Mouse (Mus musculus): ENCODE results near the gene Srsf1. TPM values are rescaled to one million over a fixed set of nuclear protein-coding genes. Genes with fewer than 3 reads are reported as not detected.

Srsf1 gene
- polyA plus RNA-seq, 1 experiment from 2014 or later, result 340 TPM

GRCm38 (mm10) chr11:88061892-88062625 is 14.9 kb downstream of the Srsf1 start:
- Histone ChIP-seq H3K9me3 (no peaks in the 10 kb centered on the region), H3K4me2 (replicated peaks) (no peak overlapping the region), H3K27me3 (no peaks in the 10 kb centered on the region), H3K4me3 (no peak overlapping the region), H3K36me3 (no peaks in the 10 kb centered on the region), H3K27ac (no peak overlapping the region), H3K4me1 (peaks cover 3% of the 10 kb centered on the region), H3K9ac (no peak overlapping the region)
- no peak for ATAC-seq (ENCODE audit: low FRiP score, low read depth)
- WGBS, result 82% methylated on average over 2 of the region's 2 CpGs

- H3K4me1 ChIP-seq, result peaks cover 16% of the 10 kb centered on the region
- no peak overlapping the region for H3K9ac ChIP-seq
- no peak overlapping the region for H3K4me3 ChIP-seq
- no peaks in the 10 kb centered on the region for H3K27me3 ChIP-seq
- no peaks in the 10 kb centered on the region for H3K9me3 ChIP-seq
- no peak overlapping the region for H3K4me2 ChIP-seq (replicated peaks)
- no peak overlapping the region for H3K27ac ChIP-seq
- H3K36me3 ChIP-seq, result no peaks in the 10 kb centered on the region
- no peak for ATAC-seq (ENCODE audit: low FRiP score, low read depth)
Observed at GRCm38 (mm10) chr11:88065732-88066131, 18.6 kb downstream of the Srsf1 start.

- H3K4me3 ChIP-seq, result peak overlapping the region; percentile 98
- 2% methylated on average over 8 of the region's 8 CpGs for WGBS
Observed at GRCm38 (mm10) chr11:88067191-88067585, 20.0 kb downstream of the Srsf1 start.

GRCm38 (mm10) chr11:88067586-88068410 is 20.6 kb downstream of the Srsf1 start, which contains the start of gene Vezf1:
TSS of gene Vezf1 (plus strand) at chr11:88068279.
- Histone ChIP-seq H3K9me3 (no peaks in the 10 kb centered on the region), H3K4me1 (peaks cover 35% of the 10 kb centered on the region), H3K4me2 (replicated peaks) (peak within 1 kb of the TSS; percentile 71), H3K9ac (peak within 1 kb of the TSS; percentile 98), H3K27ac (peak within 1 kb of the TSS; percentile 98), H3K36me3 (no peaks in the 10 kb centered on the region), H3K27me3 (no peaks in the 10 kb centered on the region), H3K4me3 (peak within 1 kb of the TSS; percentile 98)
- ATAC-seq (ENCODE audit: low FRiP score, low read depth), result peak; percentile 84
- WGBS, result 1% methylated on average over 38 of the region's 81 CpGs

More at GRCm38 (mm10) chr11:88067191-88067585, 20.0 kb downstream of the Srsf1 start:
- Histone ChIP-seq H3K27me3 (no peaks in the 10 kb centered on the region), H3K27ac (peak overlapping the region; percentile 98), H3K9ac (peak overlapping the region; percentile 98), H3K9me3 (no peaks in the 10 kb centered on the region), H3K4me2 (replicated peaks) (peak overlapping the region; percentile 71), H3K36me3 (no peaks in the 10 kb centered on the region), H3K4me1 (peaks cover 31% of the 10 kb centered on the region)
- no peak for ATAC-seq (ENCODE audit: low FRiP score, low read depth)

- under 1% methylated on average over 71 of the region's 92 CpGs for WGBS
- no peaks in the 10 kb centered on the region for H3K27me3 ChIP-seq
- peak overlapping the region; percentile 98 for H3K4me3 ChIP-seq
- H3K4me2 ChIP-seq (replicated peaks), result peak overlapping the region; percentile 71
- peak overlapping the region; percentile 98 for H3K27ac ChIP-seq
- H3K9ac ChIP-seq, result peak overlapping the region; percentile 98
- peaks cover 40% of the 10 kb centered on the region for H3K4me1 ChIP-seq
- ATAC-seq (ENCODE audit: low FRiP score, low read depth), result peak; percentile 64
- peaks cover 8% of the 10 kb centered on the region for H3K36me3 ChIP-seq
- H3K9me3 ChIP-seq, result no peaks in the 10 kb centered on the region
Observed at GRCm38 (mm10) chr11:88068411-88069245, 21.5 kb downstream of the Srsf1 start.

GRCm38 (mm10) chr11:88069246-88069570 is 22.0 kb downstream of the Srsf1 start:
- peak overlapping the region; percentile 98 for H3K4me3 ChIP-seq
- no peaks in the 10 kb centered on the region for H3K27me3 ChIP-seq
- H3K9me3 ChIP-seq, result no peaks in the 10 kb centered on the region
- H3K27ac ChIP-seq, result peak overlapping the region; percentile 98
- peaks cover 42% of the 10 kb centered on the region for H3K4me1 ChIP-seq
- ATAC-seq (ENCODE audit: low FRiP score, low read depth), result no peak
- peaks cover 12% of the 10 kb centered on the region for H3K36me3 ChIP-seq
- WGBS, result 0% methylated on average over 12 of the region's 12 CpGs
- H3K9ac ChIP-seq, result peak overlapping the region; percentile 98
- peak overlapping the region; percentile 71 for H3K4me2 ChIP-seq (replicated peaks)

- Histone ChIP-seq H3K4me1 (peaks cover 42% of the 10 kb centered on the region), H3K9ac (peak overlapping the region; percentile 98), H3K36me3 (peaks cover 21% of the 10 kb centered on the region), H3K9me3 (no peaks in the 10 kb centered on the region), H3K4me2 (replicated peaks) (peak overlapping the region; percentile 71), H3K27ac (no peak overlapping the region), H3K27me3 (no peaks in the 10 kb centered on the region), H3K4me3 (peak overlapping the region; percentile 98)
- WGBS, result 38% methylated on average over 4 of the region's 4 CpGs
- ATAC-seq (ENCODE audit: low FRiP score, low read depth), result no peak
Observed at GRCm38 (mm10) chr11:88070392-88070791, 23.2 kb downstream of the Srsf1 start.

GRCm38 (mm10) chr11:88071113-88071512 is 23.9 kb downstream of the Srsf1 start:
- no peaks in the 10 kb centered on the region for H3K9me3 ChIP-seq
- 44% methylated on average over 5 of the region's 5 CpGs for WGBS
- peaks cover 27% of the 10 kb centered on the region for H3K36me3 ChIP-seq
- H3K4me1 ChIP-seq, result peaks cover 42% of the 10 kb centered on the region
- no peak overlapping the region; the same call in 1 of the 2 replicates for H3K27ac ChIP-seq
- H3K27me3 ChIP-seq, result no peaks in the 10 kb centered on the region
- H3K4me3 ChIP-seq, result peak overlapping the region; percentile 98
- H3K4me2 ChIP-seq (replicated peaks), result peak overlapping the region; percentile 71
- peak overlapping the region; percentile 31; the same call in 1 of the 2 replicates for H3K9ac ChIP-seq
- no peak for ATAC-seq (ENCODE audit: low FRiP score, low read depth)

- Histone ChIP-seq H3K36me3 (peaks cover 48% of the 10 kb centered on the region), H3K27ac (no peak overlapping the region)
- 89% methylated on average over 14 of the region's 14 CpGs for WGBS
Observed at GRCm38 (mm10) chr11:88073343-88073875, 26.2 kb downstream of the Srsf1 start.

GRCm38 (mm10) chr11:88075701-88076100 is 28.5 kb downstream of the Srsf1 start:
- no peak for ATAC-seq (ENCODE audit: low FRiP score, low read depth)
- Histone ChIP-seq H3K9me3 (no peaks in the 10 kb centered on the region), H3K27ac (no peak overlapping the region), H3K4me3 (no peak overlapping the region), H3K9ac (no peak overlapping the region), H3K27me3 (no peaks in the 10 kb centered on the region), H3K4me2 (replicated peaks) (no peak overlapping the region), H3K4me1 (peaks cover 27% of the 10 kb centered on the region), H3K36me3 (peaks cover 70% of the 10 kb centered on the region)
- 83% methylated on average over 1 of the region's 1 CpGs for WGBS

More at GRCm38 (mm10) chr11:88073343-88073875, 26.2 kb downstream of the Srsf1 start:
- H3K4me2 ChIP-seq (replicated peaks), result no peak overlapping the region
- H3K4me1 ChIP-seq, result peaks cover 37% of the 10 kb centered on the region
- no peak overlapping the region for H3K4me3 ChIP-seq
- no peak overlapping the region for H3K9ac ChIP-seq
- H3K27me3 ChIP-seq, result no peaks in the 10 kb centered on the region
- H3K9me3 ChIP-seq, result no peaks in the 10 kb centered on the region
- ATAC-seq (ENCODE audit: low FRiP score, low read depth), result no peak

- WGBS, result 73% methylated on average over 1 of the region's 1 CpGs
Observed at GRCm38 (mm10) chr11:88076394-88076793, 29.2 kb downstream of the Srsf1 start.

More at GRCm38 (mm10) chr11:88076394-88076793, 29.2 kb downstream of the Srsf1 start:
- Histone ChIP-seq H3K4me1 (peaks cover 20% of the 10 kb centered on the region), H3K9ac (no peak overlapping the region), H3K4me3 (no peak overlapping the region), H3K27ac (no peak overlapping the region), H3K36me3 (peaks cover 77% of the 10 kb centered on the region), H3K27me3 (no peaks in the 10 kb centered on the region), H3K9me3 (no peaks in the 10 kb centered on the region), H3K4me2 (replicated peaks) (no peak overlapping the region)
- ATAC-seq (ENCODE audit: low FRiP score, low read depth), result no peak

Measured in limb, embryonic 13.5 days (tissue).